Mouse (Mus musculus) layer of hippocampus, adult 9-11 months (tissue): Measurements from ENCODE around the gene Wnt7b.

Experiments
- DNase-seq: peaks from one replicate; pipeline ENCODE4 v3.0.0; 2022

Wnt7b gene

DNA sequence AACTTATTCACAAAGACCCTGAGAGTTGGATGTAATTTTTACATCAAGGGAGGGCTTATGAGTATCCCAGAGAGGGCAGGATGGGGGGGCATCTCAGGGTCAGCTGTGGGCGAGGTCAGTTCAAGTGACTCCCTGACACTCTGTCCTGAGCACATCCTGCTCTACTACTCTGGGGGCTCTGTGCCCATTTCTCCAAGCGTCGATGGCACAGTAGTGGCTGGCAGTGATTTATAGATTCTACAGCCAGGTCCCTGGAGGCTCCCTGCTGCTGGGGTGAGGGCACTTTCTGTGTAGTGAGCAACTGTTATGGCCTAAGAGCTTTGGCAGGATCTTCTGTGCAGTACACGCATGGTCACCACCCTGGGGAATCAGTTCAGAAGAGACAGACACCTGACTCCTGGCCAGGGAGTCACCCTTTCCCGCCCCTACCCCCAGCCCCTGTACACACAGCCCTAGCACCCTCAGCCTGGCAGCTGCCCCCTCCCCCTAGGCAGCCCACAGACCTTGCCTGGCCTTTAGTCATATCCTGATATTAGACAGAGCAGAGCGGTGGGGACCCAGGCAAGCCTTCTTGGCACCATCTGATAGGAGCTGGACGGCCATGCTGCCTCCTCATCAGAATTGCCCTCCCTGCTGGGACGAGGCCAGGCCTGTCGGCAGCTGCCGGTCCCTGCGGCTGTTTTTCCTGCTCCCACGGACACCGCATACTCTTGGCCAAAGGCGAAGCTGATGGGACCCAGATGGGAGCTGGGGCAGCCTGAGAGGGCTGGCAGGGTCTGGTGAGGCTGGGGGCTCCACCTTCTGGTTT, 77.0 kb downstream of the Wnt7b start:
- DNase-seq: peak; percentile 24

DNA sequence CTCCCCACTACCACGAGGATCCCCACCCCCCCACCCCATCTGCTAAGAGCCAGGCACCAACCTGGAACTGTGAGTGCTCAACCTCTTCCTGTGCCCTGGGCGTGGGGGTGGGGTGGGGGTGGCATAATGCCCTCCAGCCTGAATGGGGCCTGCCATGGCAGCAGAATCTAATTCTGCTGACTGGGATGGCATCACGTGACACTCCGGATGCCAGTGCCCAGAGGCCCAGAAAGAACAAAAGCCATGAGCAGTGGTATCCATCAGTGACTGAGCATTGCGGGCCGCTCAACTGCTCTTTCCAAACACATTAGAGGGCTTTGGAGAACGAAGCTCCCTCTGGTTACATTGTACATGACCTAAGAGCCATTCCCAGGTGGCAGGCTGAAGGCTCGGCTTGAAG, 79.1 kb downstream of the Wnt7b start, which contains the start of gene 7530416G11Rik:
Gene 7530416G11Rik (minus strand): TSS at position 101 of the 400 bp plus-strand sequence.
- no peak for DNase-seq

DNA sequence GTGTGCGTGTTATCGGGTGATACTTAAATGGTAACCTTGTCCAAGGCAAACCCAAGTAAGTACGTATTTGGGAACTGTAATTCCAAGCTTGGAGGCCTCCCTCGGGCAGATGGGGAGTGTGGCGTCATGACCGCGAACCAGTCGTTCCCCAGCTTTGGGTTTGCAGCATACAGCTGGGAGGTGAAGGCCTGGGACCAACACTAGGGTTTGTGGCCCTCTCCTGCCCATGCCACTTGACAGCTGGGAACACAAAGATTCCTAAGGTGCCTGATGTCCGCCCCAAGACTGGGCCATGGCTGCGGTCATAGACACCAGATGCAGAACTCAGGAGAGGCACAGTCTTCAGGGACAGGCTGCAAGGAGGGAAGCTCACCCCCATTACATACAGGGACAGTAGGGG, 82.0 kb downstream of the Wnt7b start:
- DNase-seq: no peak

DNA sequence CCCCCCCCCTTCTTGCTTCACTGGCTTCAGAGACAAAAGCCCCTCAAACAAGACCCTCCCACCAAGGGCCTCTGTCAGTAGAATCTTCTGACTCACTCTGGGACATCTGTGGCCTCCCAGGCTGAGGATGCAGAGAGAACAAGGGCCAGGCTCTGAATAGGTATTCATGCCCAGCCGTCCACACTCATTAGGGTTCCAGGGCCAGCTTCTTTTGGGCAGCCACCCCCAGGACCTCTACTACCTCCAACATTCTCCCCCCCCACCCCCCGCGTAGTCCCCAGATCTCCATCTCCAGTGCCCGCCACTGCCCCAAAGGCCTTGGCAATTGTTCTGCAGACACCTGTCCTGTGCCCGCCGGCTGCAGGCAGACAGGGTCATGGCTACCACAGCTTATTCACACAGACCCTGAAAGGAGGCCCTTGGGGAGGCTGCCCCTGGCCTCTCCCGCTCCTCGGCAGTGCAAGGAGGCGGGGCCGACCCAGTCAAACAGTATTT, 84.2 kb downstream of the Wnt7b start:
- no peak for DNase-seq

DNA sequence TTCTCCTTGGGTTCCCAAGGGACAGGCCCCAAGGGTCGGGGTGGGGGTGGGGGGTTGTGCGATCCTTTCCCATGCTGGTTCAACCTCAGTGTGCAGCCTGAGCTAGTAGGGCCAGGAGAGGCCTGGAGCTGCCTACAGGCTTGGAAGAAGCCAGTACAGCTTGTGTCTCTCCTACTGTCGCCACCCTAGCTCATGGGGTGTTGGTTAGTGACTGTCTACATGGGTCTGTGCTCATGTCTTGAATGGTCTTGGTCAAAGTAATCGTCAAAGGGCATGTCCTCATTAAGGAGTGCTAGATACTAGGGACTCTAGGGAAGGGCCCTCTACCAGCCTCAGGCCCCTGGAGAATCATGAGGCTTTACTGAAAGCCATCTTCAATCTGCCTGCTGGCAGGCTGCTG, 84.7 kb downstream of the Wnt7b start:
- DNase-seq: no peak

DNA sequence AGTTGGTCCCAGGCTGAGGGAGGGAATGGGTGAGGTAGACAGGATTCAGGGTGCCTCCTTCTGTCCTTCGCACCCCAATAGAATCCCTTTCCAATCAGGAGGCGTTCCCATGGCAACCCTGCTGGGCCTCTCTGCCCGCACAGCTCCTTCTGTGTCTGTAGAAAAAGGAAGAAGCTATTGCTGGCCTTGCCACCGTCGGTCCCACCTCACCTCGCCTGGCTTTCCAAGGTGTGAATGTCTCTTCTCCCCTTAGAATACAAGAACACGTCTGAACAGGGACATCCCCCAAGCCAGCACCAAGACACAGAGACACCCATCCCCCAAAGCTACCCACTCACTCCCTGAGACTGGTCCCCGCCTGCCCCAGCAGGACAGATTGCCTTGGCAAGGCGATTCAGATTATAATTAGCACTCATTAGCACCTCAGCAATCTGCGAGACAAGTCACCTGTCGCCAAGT, 88.1 kb downstream of the Wnt7b start:
- peak; percentile 86 for DNase-seq

DNA sequence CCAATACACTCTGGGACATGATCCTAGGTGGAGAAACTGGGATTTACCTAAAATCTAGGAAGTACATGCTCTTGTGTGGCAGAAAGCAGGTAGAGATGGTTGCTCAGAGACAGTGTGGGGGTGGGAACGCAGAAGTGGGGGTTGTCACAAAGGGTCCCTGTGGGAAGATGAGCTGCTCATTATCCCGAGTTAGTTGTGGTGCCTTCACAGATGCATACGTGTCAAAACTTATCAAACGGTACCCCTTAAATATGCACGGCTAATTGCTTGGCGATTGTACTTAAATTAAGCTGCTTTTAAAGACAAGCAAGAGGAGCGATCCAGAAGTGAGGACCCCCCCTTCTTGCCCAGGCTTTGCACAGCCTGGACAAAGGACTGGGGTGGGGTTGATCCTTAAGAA, 92.5 kb downstream of the Wnt7b start:
- DNase-seq: no peak

DNA sequence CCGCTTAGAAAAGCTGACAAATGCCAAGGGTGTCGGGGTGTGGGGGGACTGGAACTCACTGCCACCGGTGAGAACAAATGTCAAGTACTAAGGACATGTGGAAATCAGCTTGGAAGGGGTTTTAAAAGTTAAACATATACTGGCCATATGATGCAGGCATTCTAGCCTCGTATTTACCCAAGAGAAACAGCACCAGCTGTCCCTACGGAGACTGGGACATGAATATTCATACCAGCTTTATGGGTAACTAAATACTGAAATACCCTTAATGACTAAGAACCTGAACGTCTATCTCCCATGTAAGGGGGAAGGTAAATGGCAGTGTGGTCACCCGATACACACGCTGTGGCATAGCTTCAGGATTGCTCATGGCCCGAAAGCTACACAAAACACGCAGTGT, 93.4 kb downstream of the Wnt7b start:
- DNase-seq: no peak
